Mouse (Mus musculus) liver, embryonic 11.5 days (tissue): Measurements from ENCODE around the gene Ift122. TPM values are rescaled to one million over a fixed set of nuclear protein-coding genes. Genes with fewer than 3 reads are reported as not detected.
A peak's percentile ranks its signal among the peaks of the same experiment; 100 is the strongest.

ENCODE experiments used
- ATAC-seq: fragments of 200-750 bp; cut with Nextera tagmentation; replicated peaks from 2 replicates; pipeline ENCODE4 v1.8.0; 2017; ENCODE audit warnings: moderate number of reproducible peaks, mild to moderate bottlenecking, moderate TSS enrichment, moderate library complexity; ENCODE audit not compliant: low FRiP score
- DNase-seq: peaks from one replicate; pipeline ENCODE4 v3.0.0-alpha.2; 2017; ENCODE audit warnings: low spot score
- H3K27ac ChIP-seq: fragments of 300-500 bp; sonication (generic); 2 replicates; pipeline ENCODE4 v1.5.1; 2014; ENCODE audit warnings: mild to moderate bottlenecking, low read depth, low read length, control low read depth
- H3K27me3 ChIP-seq: fragments of 300-500 bp; sonication (generic); replicated peaks from 2 replicates; pipeline ENCODE4 v1.6.1; 2014; ENCODE audit warnings: low read length, mixed read lengths; ENCODE audit not compliant: control insufficient read depth, insufficient read depth
- H3K36me3 ChIP-seq: fragments of 300-500 bp; sonication (generic); 2 replicates; pipeline ENCODE4 v1.6.1; 2014; ENCODE audit warnings: mild to moderate bottlenecking, low read length, moderate library complexity, mixed read lengths; ENCODE audit not compliant: control insufficient read depth, insufficient read depth
- H3K4me1 ChIP-seq: fragments of 300-500 bp; sonication (generic); replicated peaks from 2 replicates; pipeline ENCODE4 v1.6.1; 2014; ENCODE audit warnings: low read length, mixed read lengths; ENCODE audit not compliant: control insufficient read depth, insufficient read depth
- H3K4me2 ChIP-seq: fragments of 300-500 bp; sonication (generic); 2 replicates; pipeline ENCODE4 v1.6.1; 2014; ENCODE audit warnings: mild to moderate bottlenecking, control low read depth, moderate library complexity
- H3K4me3 ChIP-seq: fragments of 300-500 bp; sonication (generic); 2 replicates; pipeline ENCODE4 v1.5.1; 2014; ENCODE audit warnings: low read depth, low read length, control low read depth
- H3K9ac ChIP-seq: fragments of 300-500 bp; sonication (generic); 2 replicates; pipeline ENCODE4 v1.6.1; 2014; ENCODE audit warnings: low read depth, low read length, control low read depth
- H3K9me3 ChIP-seq: fragments of 300-500 bp; sonication (generic); 2 replicates; pipeline ENCODE4 v1.6.1; 2016; ENCODE audit warnings: low read length, inconsistent platforms, mixed read lengths; ENCODE audit not compliant: control insufficient read depth
- WGBS: fragments of 180-500 bp; shearing (Covaris S2); extraction: QIAGEN DNeasy Blood & Tissue Kit; methylation state at CpG from one replicate; pipeline ENCODE4 v1.1.7; 2014; 5-methylcytosine and 5-hydroxymethylcytosine counted together
- polyA plus RNA-seq: library from polyadenylated mRNA; unstranded; fragments of >200 nt; fragmentation: Nextera tagmentation; extraction: Ambion mirVana; gene quantifications from 2 replicates; pipeline ENCODE4 v1.2.1, GENCODE M21; 2014

Gene Ift122
- polyA plus RNA-seq, 1 experiment from 2014 or later: 9.1 TPM

DNA sequence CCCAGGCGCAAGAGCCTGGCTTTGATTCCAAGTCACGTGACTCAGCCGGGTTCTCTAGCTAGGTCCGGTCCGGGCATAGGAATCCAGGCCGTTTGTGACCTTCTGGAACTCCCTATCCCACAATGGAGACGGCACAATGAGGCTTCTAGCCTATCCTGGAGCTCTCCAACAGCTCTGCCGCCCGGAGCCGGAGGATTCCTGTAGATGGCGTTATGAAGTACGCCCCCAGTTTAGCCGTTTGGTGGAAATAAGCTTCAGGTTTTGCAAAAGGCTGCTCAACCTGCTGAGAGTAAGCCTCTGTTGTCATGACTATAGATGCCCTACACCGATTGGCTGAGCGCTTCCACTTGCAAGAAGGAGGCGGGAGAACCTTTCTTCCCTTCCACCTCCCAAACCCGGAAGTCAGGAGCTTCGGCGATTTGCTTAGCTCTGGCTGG, 15.1 kb upstream of the Ift122 start, which contains the start of gene Efcab12:
TSS of gene Efcab12 (minus strand) at position 252 of the 437 bp plus-strand sequence.
- peaks cover 8% of the 10 kb centered on the region; the same call in 1 of the 2 replicates for H3K36me3 ChIP-seq
- H3K4me1 ChIP-seq: peaks cover 3% of the 10 kb centered on the region
- ATAC-seq (peak; percentile 86), DNase-seq (peak; percentile 56)
- H3K27ac ChIP-seq: no peak within 1 kb of the TSS
- 5% methylated on average over 19 of the region's 19 CpGs for WGBS
- H3K9me3 ChIP-seq: no peaks in the 10 kb centered on the region
- H3K9ac ChIP-seq: peak within 1 kb of the TSS; percentile 37
- no peaks in the 10 kb centered on the region for H3K27me3 ChIP-seq
- H3K4me3 ChIP-seq: peak within 1 kb of the TSS; percentile 46
- peak within 1 kb of the TSS; percentile 90 for H3K4me2 ChIP-seq

DNA sequence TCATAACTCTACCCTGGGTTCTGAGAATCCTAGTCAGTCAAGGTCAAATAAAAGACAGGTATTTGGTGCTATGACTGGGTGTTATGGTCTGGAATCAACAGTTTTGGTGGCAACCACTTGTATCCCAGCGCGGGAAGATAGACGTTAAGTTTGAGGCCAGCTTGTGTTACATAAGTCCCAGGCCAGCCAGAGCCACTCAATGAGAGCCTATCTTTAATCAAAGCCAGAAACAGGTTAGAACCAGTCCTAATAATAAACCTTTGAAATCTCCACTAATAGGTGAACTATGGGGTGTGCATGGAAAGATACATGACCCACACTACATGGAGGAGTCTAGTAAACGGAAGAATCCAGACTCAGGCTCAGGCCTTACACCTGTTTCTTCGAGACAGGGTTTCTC, 14.5 kb upstream of the Ift122 start:
- DNase-seq (no peak), ATAC-seq (peak; percentile 4; the same call in 1 of the 2 replicates)
- Histone ChIP-seq H3K9ac (0 out of 2 replicates have a peak overlapping the region, but pooled peaks have one; percentile 23), H3K27ac (no peak overlapping the region), H3K36me3 (peaks cover 8% of the 10 kb centered on the region; the same call in 1 of the 2 replicates), H3K4me2 (peak overlapping the region; percentile 90), H3K27me3 (no peaks in the 10 kb centered on the region), H3K9me3 (no peaks in the 10 kb centered on the region), H3K4me1 (peaks cover 3% of the 10 kb centered on the region), H3K4me3 (peak overlapping the region; percentile 46)
- 71% methylated on average over 5 of the region's 5 CpGs for WGBS

DNA sequence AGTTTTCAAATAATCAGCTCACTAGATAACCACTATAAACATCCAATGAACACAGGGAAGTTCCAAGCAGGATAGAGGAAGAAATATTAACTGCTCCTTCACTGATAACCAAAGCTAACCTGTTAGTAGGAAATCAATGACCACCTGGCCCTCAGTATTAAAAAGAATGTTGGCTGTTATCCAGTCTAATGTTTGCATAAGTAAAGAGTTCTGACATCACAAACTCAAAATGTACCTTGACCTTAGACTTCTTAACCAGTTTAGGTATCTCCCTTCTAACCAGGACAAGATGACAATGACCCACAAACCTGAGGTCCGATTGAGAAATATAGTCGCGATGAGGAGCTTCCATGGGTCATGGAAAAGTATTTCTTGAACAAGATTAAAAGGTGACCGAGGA, 8.3 kb upstream of the Ift122 start:
- WGBS: 88% methylated on average over 4 of the region's 4 CpGs
- H3K4me1 ChIP-seq: no peaks in the 10 kb centered on the region
- H3K36me3 ChIP-seq: peaks cover 11% of the 10 kb centered on the region
- no peak overlapping the region for H3K27ac ChIP-seq
- DNase-seq: no peak
- H3K9ac ChIP-seq: no peak overlapping the region
- H3K4me3 ChIP-seq: no peak overlapping the region
- H3K27me3 ChIP-seq: no peaks in the 10 kb centered on the region
- H3K9me3 ChIP-seq: no peaks in the 10 kb centered on the region
- no peak for ATAC-seq
- no peak overlapping the region for H3K4me2 ChIP-seq

DNA sequence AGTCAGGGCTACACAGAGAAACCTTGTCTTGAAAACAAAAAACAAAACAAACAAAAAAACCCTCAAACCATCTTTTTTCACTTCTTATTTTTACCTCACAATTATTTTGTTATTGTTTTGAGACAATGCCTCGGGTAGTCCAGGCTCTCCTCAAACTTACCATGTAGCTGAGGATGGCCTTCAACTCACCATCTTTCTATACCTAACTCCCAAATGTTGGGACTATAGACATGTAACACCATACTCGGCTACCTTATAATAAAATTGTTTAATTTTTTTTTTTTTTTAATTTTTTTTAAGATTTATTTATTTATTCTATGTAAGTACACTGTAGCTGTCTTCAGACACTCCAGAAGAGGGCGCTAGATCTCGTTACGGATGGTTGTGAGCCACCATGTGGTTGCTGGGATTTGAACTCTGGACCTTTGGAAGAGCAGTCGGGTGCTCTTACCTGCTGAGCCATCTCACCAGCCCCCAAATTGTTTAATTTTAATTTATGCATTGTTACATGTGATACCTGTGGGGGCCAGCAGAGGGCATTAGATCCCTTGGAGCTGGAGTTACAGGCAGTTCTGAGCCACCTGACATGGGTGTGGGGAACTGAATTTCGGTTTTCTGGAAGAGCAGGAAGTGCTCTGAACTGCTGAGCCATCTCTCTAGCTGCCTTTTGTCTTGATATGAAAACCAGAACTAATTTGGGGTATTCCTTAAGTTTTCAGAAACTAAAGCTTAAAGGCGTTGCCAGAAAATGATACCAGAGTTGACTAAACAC, 6.4 kb upstream of the Ift122 start:
- Histone ChIP-seq H3K4me1 (peaks cover 2% of the 10 kb centered on the region), H3K36me3 (peaks cover 14% of the 10 kb centered on the region), H3K4me3 (no peak overlapping the region), H3K9me3 (no peaks in the 10 kb centered on the region), H3K4me2 (no peak overlapping the region), H3K27ac (no peak overlapping the region), H3K27me3 (no peaks in the 10 kb centered on the region), H3K9ac (no peak overlapping the region)
- 42% methylated on average over 8 of the region's 8 CpGs for WGBS
- peak; percentile 66 for DNase-seq
- ATAC-seq: peak; percentile 62

DNA sequence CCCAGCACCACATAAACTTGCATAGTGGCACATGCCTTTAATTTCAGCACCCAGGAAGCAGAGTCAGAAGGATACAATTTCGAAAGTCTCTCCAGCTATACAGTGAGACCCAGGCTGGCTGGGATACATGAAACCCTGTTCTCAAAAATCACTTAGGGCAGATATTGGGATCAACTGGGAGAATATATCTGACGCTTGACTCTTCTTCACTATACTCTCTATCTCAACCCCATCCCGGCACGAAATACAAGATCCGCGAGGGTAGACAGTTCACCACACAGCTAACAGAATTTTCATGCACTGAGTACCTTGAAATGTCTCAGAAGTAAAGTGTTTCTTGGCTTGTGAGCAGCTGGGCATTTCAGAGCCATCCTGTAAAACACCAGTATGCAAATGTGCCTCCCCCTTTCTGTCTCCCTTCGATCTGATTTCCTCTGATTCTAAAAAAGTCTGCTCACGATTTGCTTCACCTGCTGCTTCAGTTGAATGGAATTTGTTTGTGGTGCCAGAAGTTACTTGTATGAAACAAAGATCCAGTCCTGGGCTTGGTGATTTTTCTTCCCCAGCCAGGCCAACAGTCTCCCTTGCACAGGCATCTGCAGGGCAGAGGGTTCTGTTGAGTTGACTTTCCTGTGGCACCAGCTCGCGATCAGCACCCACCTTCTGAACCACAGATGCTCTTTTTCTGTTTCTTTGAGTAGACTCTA, 4.5 kb upstream of the Ift122 start:
- peaks cover 9% of the 10 kb centered on the region; the same call in 1 of the 2 replicates for H3K36me3 ChIP-seq
- 96% methylated on average over 10 of the region's 10 CpGs for WGBS

DNA sequence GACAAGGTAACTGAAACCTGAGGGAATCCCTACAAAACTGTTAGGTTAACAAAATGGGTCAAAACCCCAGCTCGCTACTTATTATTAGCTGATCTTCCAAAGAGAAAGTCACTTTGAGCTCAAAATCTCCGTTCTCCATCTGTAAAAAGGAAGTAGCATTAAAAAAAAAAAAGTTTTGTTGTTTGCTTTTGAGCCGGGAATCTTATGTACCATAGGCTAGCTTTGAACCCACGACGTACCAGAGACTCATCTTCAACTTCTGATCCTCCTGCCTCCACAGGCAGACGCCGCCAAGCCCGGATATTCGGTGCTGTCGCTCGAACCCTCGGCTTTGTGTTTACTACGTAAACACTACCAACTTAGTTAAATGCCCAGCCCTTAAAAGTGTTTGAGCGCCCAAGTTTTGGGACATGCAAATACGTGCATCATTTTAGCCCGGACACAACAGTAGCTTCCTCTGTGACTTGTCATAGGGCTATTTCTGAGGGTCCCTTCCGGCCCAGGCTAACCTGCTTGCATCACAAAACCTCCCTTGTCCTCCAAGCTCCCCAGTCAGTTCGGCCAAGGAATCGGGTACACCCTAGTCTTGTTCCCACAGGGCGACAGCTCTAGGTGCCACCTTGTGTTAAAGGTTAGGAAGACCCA, 702 bp upstream of the Ift122 start:
- H3K9me3 ChIP-seq: no peaks in the 10 kb centered on the region
- peaks cover 6% of the 10 kb centered on the region; the same call in 1 of the 2 replicates for H3K36me3 ChIP-seq
- peak overlapping the region; percentile 82 for H3K9ac ChIP-seq
- H3K4me2 ChIP-seq: peak overlapping the region; percentile 84
- WGBS: 4% methylated on average over 20 of the region's 20 CpGs
- H3K4me1 ChIP-seq: peaks cover 7% of the 10 kb centered on the region
- H3K27ac ChIP-seq: peak overlapping the region; percentile 96
- DNase-seq (no peak), ATAC-seq (no peak; the same call in 1 of the 2 replicates)
- H3K4me3 ChIP-seq: peak overlapping the region; percentile 76
- no peaks in the 10 kb centered on the region for H3K27me3 ChIP-seq

More for the DNA sequence above, 4.5 kb upstream of the Ift122 start:
- Histone ChIP-seq H3K4me3 (no peak overlapping the region), H3K9me3 (no peaks in the 10 kb centered on the region), H3K9ac (no peak overlapping the region), H3K4me2 (no peak overlapping the region), H3K4me1 (peaks cover 7% of the 10 kb centered on the region), H3K27ac (no peak overlapping the region), H3K27me3 (no peaks in the 10 kb centered on the region)
- ATAC-seq (no peak), DNase-seq (no peak)

DNA sequence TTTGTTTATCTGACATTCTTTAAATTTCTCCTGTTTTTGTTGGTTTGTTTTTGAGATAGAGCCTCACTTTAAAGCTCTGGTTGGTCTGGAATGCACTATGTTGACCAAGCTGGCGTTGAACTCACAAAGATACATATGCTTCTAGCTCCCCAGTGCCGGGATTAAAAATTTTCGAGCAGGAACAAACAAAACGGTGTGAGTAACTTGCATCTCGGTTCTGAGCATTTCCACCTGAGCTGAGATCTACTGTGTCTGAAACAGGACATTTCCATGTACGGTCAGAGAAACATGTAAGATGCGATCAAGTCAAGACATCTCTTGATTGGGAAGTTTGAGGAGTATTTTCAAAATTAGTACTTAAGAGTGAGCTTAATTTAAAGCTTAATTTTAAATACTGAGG, 715 bp downstream of the Ift122 start:
- Histone ChIP-seq H3K27ac (peak overlapping the region; percentile 50), H3K4me2 (peak overlapping the region; percentile 65), H3K4me1 (peaks cover 10% of the 10 kb centered on the region), H3K9ac (peak overlapping the region; percentile 47), H3K36me3 (peaks cover 6% of the 10 kb centered on the region; the same call in 1 of the 2 replicates), H3K27me3 (no peaks in the 10 kb centered on the region), H3K4me3 (peak overlapping the region; percentile 76), H3K9me3 (no peaks in the 10 kb centered on the region)
- WGBS: 52% methylated on average over 7 of the region's 7 CpGs
- no peak for DNase-seq
- ATAC-seq: no peak

DNA sequence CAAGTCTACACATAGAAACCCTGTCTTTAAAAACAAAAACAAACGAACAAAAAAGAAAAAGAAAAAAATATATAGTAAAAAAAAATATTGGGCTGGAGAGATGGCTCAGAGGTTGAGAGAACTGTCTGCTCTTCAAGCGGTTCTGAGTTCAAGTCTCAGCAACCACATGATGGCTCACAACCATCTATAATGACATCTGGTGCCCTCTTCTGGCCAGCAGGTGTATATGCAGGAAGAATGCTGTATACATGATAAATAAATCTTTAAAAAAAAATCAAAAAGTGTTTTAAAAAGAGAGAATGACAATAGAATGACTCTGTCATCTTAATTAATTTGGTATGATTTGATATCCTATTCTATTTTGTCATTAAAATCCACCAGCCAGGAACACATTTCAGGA, 1.2 kb downstream of the Ift122 start:
- no peak overlapping the region for H3K4me2 ChIP-seq

More for the DNA sequence above, 1.2 kb downstream of the Ift122 start:
- no peak for ATAC-seq
- no peak for DNase-seq
- peaks cover 11% of the 10 kb centered on the region for H3K4me1 ChIP-seq
- H3K36me3 ChIP-seq: peaks cover 6% of the 10 kb centered on the region; the same call in 1 of the 2 replicates
- H3K4me3 ChIP-seq: no peak overlapping the region
- H3K27ac ChIP-seq: no peak overlapping the region
- H3K27me3 ChIP-seq: no peaks in the 10 kb centered on the region
- WGBS: 67% methylated on average over 2 of the region's 2 CpGs
- no peak overlapping the region for H3K9ac ChIP-seq
- no peaks in the 10 kb centered on the region for H3K9me3 ChIP-seq
